Mouse (Mus musculus) heart, embryonic 10.5 days (tissue): ENCODE results near the gene Trappc10. TPM values are rescaled to one million over a fixed set of nuclear protein-coding genes. Genes with fewer than 3 reads are reported as not detected.
"Not testable (repeated sequence)": the region's sequence is repeated elsewhere in the genome, so short reads cannot be mapped to it uniquely, and the experiment has no call there.

ENCODE experiments used
- DNase-seq: peaks from one replicate; pipeline ENCODE4 v3.0.0-alpha.2; 2017; ENCODE audit warnings: low spot score
- H3K27ac ChIP-seq: fragments of 300-500 bp; sonication (generic); 2 replicates; pipeline ENCODE4 v1.5.1; 2016; ENCODE audit warnings: mild to moderate bottlenecking
- H3K27me3 ChIP-seq: fragments of 300-500 bp; sonication (generic); 2 replicates; pipeline ENCODE4 v1.6.1; 2016; ENCODE audit warnings: mild to moderate bottlenecking; ENCODE audit not compliant: poor library complexity, insufficient read depth, severe bottlenecking
- H3K36me3 ChIP-seq: fragments of 300-500 bp; sonication (generic); 2 replicates; pipeline ENCODE4 v1.6.1; 2016; ENCODE audit warnings: mild to moderate bottlenecking, moderate library complexity
- H3K4me1 ChIP-seq: fragments of 300-500 bp; sonication (generic); 2 replicates; pipeline ENCODE4 v1.6.1; 2016; ENCODE audit warnings: mild to moderate bottlenecking
- H3K4me3 ChIP-seq: fragments of 300-500 bp; sonication (generic); 2 replicates; pipeline ENCODE4 v1.5.1; 2016; ENCODE audit warnings: mild to moderate bottlenecking, moderate library complexity
- H3K9me3 ChIP-seq: fragments of 300-500 bp; sonication (generic); 2 replicates; pipeline ENCODE4 v1.6.1; 2016; ENCODE audit warnings: mild to moderate bottlenecking, moderate library complexity
- WGBS: fragments of 180-500 bp; shearing (Covaris S2); methylation state at CpG from one replicate; pipeline ENCODE4 v1.1.7; 2016; 5-methylcytosine and 5-hydroxymethylcytosine counted together
- polyA plus RNA-seq: library from polyadenylated mRNA; unstranded; fragments of >200 nt; fragmentation: Nextera tagmentation; extraction: Ambion mirVana; gene quantifications from 2 replicates; pipeline ENCODE4 v1.2.1, GENCODE M21; 2016

Gene Trappc10
- polyA plus RNA-seq, 1 experiment from 2014 or later, result 13.5 TPM

GRCm38 (mm10) chr10:78222908-78223307, 21.5 kb downstream of the Trappc10 start:
- peaks cover 5% of the 10 kb centered on the region; the same call in 1 of the 2 replicates for H3K4me1 ChIP-seq
- H3K9me3 ChIP-seq, result no peaks in the 10 kb centered on the region
- WGBS, result 82% methylated on average over 4 of the region's 4 CpGs
- DNase-seq, result no peak
- H3K27me3 ChIP-seq, result no peaks in the 10 kb centered on the region
- H3K4me3 ChIP-seq, result no peak overlapping the region
- no peak overlapping the region for H3K27ac ChIP-seq
- peaks cover 43% of the 10 kb centered on the region for H3K36me3 ChIP-seq

- H3K36me3 ChIP-seq, result peaks cover 57% of the 10 kb centered on the region
- H3K9me3 ChIP-seq, result no peaks in the 10 kb centered on the region
- no peaks in the 10 kb centered on the region for H3K27me3 ChIP-seq
- no peak overlapping the region for H3K4me3 ChIP-seq
- DNase-seq, result no peak
- WGBS, result 85% methylated on average over 7 of the region's 7 CpGs
- no peak overlapping the region for H3K27ac ChIP-seq
- peaks cover 5% of the 10 kb centered on the region; the same call in 1 of the 2 replicates for H3K4me1 ChIP-seq
Observed at GRCm38 (mm10) chr10:78221315-78221714, 23.1 kb downstream of the Trappc10 start.

- Histone ChIP-seq H3K27ac (no peak overlapping the region), H3K36me3 (peaks cover 69% of the 10 kb centered on the region), H3K4me1 (peaks cover 5% of the 10 kb centered on the region; the same call in 1 of the 2 replicates), H3K4me3 (no peak overlapping the region), H3K27me3 (no peaks in the 10 kb centered on the region), H3K9me3 (no peaks in the 10 kb centered on the region)
- no peak for DNase-seq
- 92% methylated on average over 1 of the region's 1 CpGs for WGBS
Observed at GRCm38 (mm10) chr10:78219528-78219927, 24.9 kb downstream of the Trappc10 start.

- Histone ChIP-seq H3K9me3 (no peaks in the 10 kb centered on the region), H3K4me1 (peaks cover 5% of the 10 kb centered on the region; the same call in 1 of the 2 replicates), H3K27ac (no peak overlapping the region), H3K27me3 (no peaks in the 10 kb centered on the region), H3K4me3 (no peak overlapping the region), H3K36me3 (peaks cover 79% of the 10 kb centered on the region)
- WGBS, result 87% methylated on average over 6 of the region's 6 CpGs
- no peak for DNase-seq
Observed at GRCm38 (mm10) chr10:78218576-78218975, 25.9 kb downstream of the Trappc10 start.

- Histone ChIP-seq H3K36me3 (peaks cover 91% of the 10 kb centered on the region), H3K27ac (no peak overlapping the region), H3K27me3 (no peaks in the 10 kb centered on the region), H3K4me1 (no peaks in the 10 kb centered on the region), H3K4me3 (no peak overlapping the region), H3K9me3 (no peaks in the 10 kb centered on the region)
- no peak for DNase-seq
- 83% methylated on average over 6 of the region's 6 CpGs for WGBS
Observed at GRCm38 (mm10) chr10:78216376-78217083, 27.9 kb downstream of the Trappc10 start.

- H3K4me1 ChIP-seq, result no peaks in the 10 kb centered on the region
- no peak for DNase-seq
- WGBS, result 91% methylated on average over 9 of the region's 9 CpGs
- no peak overlapping the region for H3K27ac ChIP-seq
- H3K4me3 ChIP-seq, result no peak overlapping the region
- H3K27me3 ChIP-seq, result no peaks in the 10 kb centered on the region
- H3K9me3 ChIP-seq, result no peaks in the 10 kb centered on the region
- peaks cover 95% of the 10 kb centered on the region for H3K36me3 ChIP-seq
Observed at GRCm38 (mm10) chr10:78214371-78214770, 30.1 kb downstream of the Trappc10 start.

GRCm38 (mm10) chr10:78211311-78211710, 33.1 kb downstream of the Trappc10 start:
- Histone ChIP-seq H3K27ac (no peak overlapping the region), H3K27me3 (no peaks in the 10 kb centered on the region), H3K4me1 (no peaks in the 10 kb centered on the region), H3K4me3 (no peak overlapping the region), H3K9me3 (no peaks in the 10 kb centered on the region), H3K36me3 (peaks cover 82% of the 10 kb centered on the region)
- no peak for DNase-seq
- WGBS, result 68% methylated on average over 6 of the region's 6 CpGs

GRCm38 (mm10) chr10:78201182-78201581, 43.3 kb downstream of the Trappc10 start:
- Histone ChIP-seq H3K27me3 (no peaks in the 10 kb centered on the region), H3K4me3 (no peak overlapping the region), H3K36me3 (peaks cover 93% of the 10 kb centered on the region), H3K9me3 (no peaks in the 10 kb centered on the region), H3K27ac (no peak overlapping the region), H3K4me1 (no peaks in the 10 kb centered on the region)
- WGBS, result 58% methylated on average over 4 of the region's 4 CpGs
- DNase-seq, result no peak

GRCm38 (mm10) chr10:78192933-78193332, 51.5 kb downstream of the Trappc10 start:
- no peak for DNase-seq
- Histone ChIP-seq H3K4me3 (no peak overlapping the region), H3K27ac (no peak overlapping the region), H3K4me1 (no peaks in the 10 kb centered on the region), H3K27me3 (no peaks in the 10 kb centered on the region), H3K9me3 (no peaks in the 10 kb centered on the region), H3K36me3 (peaks cover 99% of the 10 kb centered on the region)
- WGBS, result 82% methylated on average over 5 of the region's 5 CpGs

- H3K27ac ChIP-seq, H3K9me3 ChIP-seq, H3K27me3 ChIP-seq, DNase-seq, H3K4me3 ChIP-seq: not testable (repeated sequence)
- WGBS, result 81% methylated on average over 4 of the region's 4 CpGs
- Histone ChIP-seq H3K4me1 (peaks cover 15% of the 10 kb centered on the region), H3K36me3 (peaks cover 60% of the 10 kb centered on the region)
Observed at GRCm38 (mm10) chr10:78186076-78186475, 58.4 kb downstream of the Trappc10 start.

GRCm38 (mm10) chr10:78185381-78185725, 59.1 kb downstream of the Trappc10 start:
- Histone ChIP-seq H3K27ac (peak overlapping the region; percentile 81), H3K4me1 (peaks cover 15% of the 10 kb centered on the region), H3K36me3 (peaks cover 60% of the 10 kb centered on the region), H3K4me3 (peak overlapping the region; percentile 85), H3K9me3 (no peaks in the 10 kb centered on the region), H3K27me3 (no peaks in the 10 kb centered on the region)
- no peak for DNase-seq
- 18% methylated on average over 9 of the region's 9 CpGs for WGBS

- 2% methylated on average over 47 of the region's 47 CpGs for WGBS
- H3K4me1 ChIP-seq, result peaks cover 15% of the 10 kb centered on the region
- H3K36me3 ChIP-seq, result peaks cover 60% of the 10 kb centered on the region
- peak within 1 kb of the TSS; percentile 81 for H3K27ac ChIP-seq
- no peaks in the 10 kb centered on the region for H3K27me3 ChIP-seq
- no peaks in the 10 kb centered on the region for H3K9me3 ChIP-seq
- DNase-seq, result peak; percentile 97
- peak within 1 kb of the TSS; percentile 85 for H3K4me3 ChIP-seq
Observed at GRCm38 (mm10) chr10:78184531-78185380, 59.7 kb downstream of the Trappc10 start, which contains the start of gene Pwp2. Gene Pwp2 (minus strand): TSS chr10:78185149.

- Histone ChIP-seq H3K27me3 (no peaks in the 10 kb centered on the region), H3K4me1 (peaks cover 15% of the 10 kb centered on the region), H3K36me3 (peaks cover 60% of the 10 kb centered on the region), H3K27ac (no peak overlapping the region), H3K4me3 (no peak overlapping the region), H3K9me3 (no peaks in the 10 kb centered on the region)
- no peak for DNase-seq
- WGBS, result 70% methylated on average over 3 of the region's 3 CpGs
Observed at GRCm38 (mm10) chr10:78183577-78183976, 60.9 kb downstream of the Trappc10 start.
